ENCODE assay signal across 10 mouse cellular contexts in the genomic region with DNA sequence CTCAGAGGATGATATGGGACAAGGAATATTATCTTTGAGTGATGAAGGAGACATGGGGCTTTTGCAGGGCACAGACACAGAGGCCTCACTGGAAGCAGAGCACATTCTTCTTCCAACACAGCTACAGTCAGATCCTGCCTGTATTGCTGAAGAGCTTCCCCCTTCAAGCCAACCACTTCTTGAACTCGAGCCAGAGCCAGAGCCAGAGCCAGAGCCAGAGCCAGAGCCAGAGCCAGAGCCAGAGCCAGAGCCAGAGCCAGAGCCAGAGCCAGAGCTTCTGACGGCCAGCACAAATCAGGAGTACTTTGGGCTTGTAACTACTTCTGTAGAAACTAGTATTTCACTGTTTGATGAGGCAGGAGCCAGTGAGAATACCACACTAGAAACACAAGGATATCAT.
A peak's percentile ranks its signal among the peaks of the same experiment; 100 is the strongest.
DNase-seq lines count a peak whose midpoint lies in the region; ATAC-seq and TF ChIP-seq lines count a peak whose summit lies in the region.
"Had no signal": no experiment of that assay in that cellular context is flagged by ENCODE, and none has a peak within 500 bp of the region (broad histone marks: within the 10 kb centered on the region; RNA-seq: fewer than 3 reads in every experiment).

No protein-coding gene starts in this region.

- no peak overlapping the region for H3K4me3 ChIP-seq in kidney, embryonic 15.5 days (replicated peaks)
- H3K4me3 ChIP-seq in thymus, adult 2 months (ENCODE audit: control insufficient read depth, insufficient read depth, low read length), result no peak overlapping the region
- H3K4me3 ChIP-seq: limb, embryonic 10.5 days had no signal

- DNase-seq in kidney, postnatal 36 days, result peak; percentile 3 to 37
- DNase-seq in cerebellum, adult 11-12 months, result peak; percentile 5
- peak; percentile 84 to 85 for DNase-seq in cerebellum, postnatal 10 days
- peak; percentile 8 for DNase-seq in heart, postnatal 25 days (ENCODE audit: low spot score)
- DNase-seq in thymus, adult 2 months, result no peak
- DNase-seq: kidney, adult 18-20 months had no signal

- no peaks in the 10 kb centered on the region for H3K4me1 ChIP-seq in kidney, embryonic 15.5 days
- H3K4me1 ChIP-seq in thymus, adult 2 months (replicated peaks; ENCODE audit: control insufficient read depth, insufficient read depth, low read length), result no peaks in the 10 kb centered on the region
- H3K4me1 ChIP-seq: limb, embryonic 10.5 days had no signal

- no peak overlapping the region for H3K27ac ChIP-seq in kidney, embryonic 15.5 days
- H3K27ac ChIP-seq in thymus, adult 2 months (ENCODE audit: control insufficient read depth, insufficient read depth, low read length), result no peak overlapping the region
- H3K27ac ChIP-seq: limb, embryonic 10.5 days; macrophage had no signal

- intact Hi-C loops in heart, postnatal 25 days (cut with DNase I), result no loop called here

- H3K9me3 ChIP-seq in kidney, embryonic 15.5 days (replicated peaks), result no peaks in the 10 kb centered on the region
- H3K9me3 ChIP-seq: limb, embryonic 10.5 days had no signal

- no peak for ATAC-seq in kidney, embryonic 15.5 days (replicated peaks; ENCODE audit: low FRiP score)
- no peak for ATAC-seq in erythroblast, adult 5-6 weeks (replicated peaks; ENCODE audit: low FRiP score, poor library complexity, severe bottlenecking)

- no peaks in the 10 kb centered on the region for H3K27me3 ChIP-seq in kidney, embryonic 15.5 days
- no peaks in the 10 kb centered on the region for H3K27me3 ChIP-seq in thymus, adult 2 months (ENCODE audit: control insufficient read depth, insufficient read depth, low read length)

- WGBS in kidney, embryonic 15.5 days, result 83% methylated on average over 2 of the region's 2 CpGs
- 77% methylated on average over 2 of the region's 2 CpGs for WGBS in thymus, adult 2 months

- no peak for TF ChIP-seq POLR2A in thymus, adult 2 months (IDR thresholded peaks at IDR 0.05; ENCODE audit: control insufficient read depth, extremely low read depth, insufficient read depth, low read length, poor library complexity)

- H3K36me3 ChIP-seq in kidney, embryonic 15.5 days, result no peaks in the 10 kb centered on the region
- no peaks in the 10 kb centered on the region for H3K36me3 ChIP-seq in thymus, adult 2 months (ENCODE audit: control insufficient read depth, insufficient read depth, low read length)
- H3K36me3 ChIP-seq: limb, embryonic 10.5 days had no signal

- H3K9ac ChIP-seq in kidney, embryonic 15.5 days, result no peak overlapping the region

- TF ChIP-seq CTCF in thymus, adult 2 months (IDR thresholded peaks at IDR 0.05; ENCODE audit: borderline replicate concordance, control insufficient read depth, extremely low read depth, insufficient read depth, low read length, poor library complexity), result no peak

- no peak overlapping the region for H3K4me2 ChIP-seq in kidney, embryonic 15.5 days
